Mouse (Mus musculus): Measurements from ENCODE around the gene Dll4.

DNA sequence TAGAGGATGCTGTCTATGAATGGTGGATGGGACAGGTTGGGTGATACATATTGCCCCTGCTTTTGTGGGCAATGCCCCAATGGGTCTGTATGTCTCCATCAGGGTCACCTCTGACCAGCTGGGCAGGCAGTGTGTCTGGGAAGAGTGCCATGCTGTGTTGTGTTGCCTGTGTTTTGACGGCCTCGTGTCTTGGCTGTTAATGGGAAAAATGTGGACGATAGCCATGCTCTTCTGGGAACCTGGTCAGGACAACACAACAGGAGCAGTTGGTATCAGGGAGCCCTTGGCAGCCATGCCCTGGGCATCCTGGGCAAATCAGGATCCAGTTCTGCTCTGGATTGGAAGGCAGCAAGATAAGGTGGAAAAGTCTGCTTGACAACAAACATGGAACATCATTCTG lies 29.5 kb downstream of the Dll4 start:
- TF ChIP-seq CTCF (IDR thresholded peaks at IDR 0.05; ENCODE audit: low read depth) (no peak), EP300 (IDR thresholded peaks at IDR 0.05; ENCODE audit: low read depth) (no peak)
